Mouse (Mus musculus) cortical plate, adult 2 months (tissue): ENCODE data around the gene Meox1.

Experiments used
- CTCF ChIP-seq: fragments of 200-500 bp; IDR thresholded peaks from 2 replicates; pipeline ENCODE4 v1.5.1; 2011; ENCODE audit warnings: mild to moderate bottlenecking, control low read depth, low read length; ENCODE audit not compliant: insufficient read depth; ENCODE audit errors: extremely low read depth
- POLR2A ChIP-seq: fragments of 200-500 bp; IDR thresholded peaks from 2 replicates; pipeline ENCODE4 v1.6.1; 2011; ENCODE audit warnings: mild to moderate bottlenecking, low read length, control low read depth; ENCODE audit not compliant: insufficient read depth; ENCODE audit errors: extremely low read depth

- TF ChIP-seq POLR2A: no peak
- no peak for TF ChIP-seq CTCF
These were observed at the start of gene Meox1 for GRCm38 (mm10) chr11:101894204-101894603.
